Mouse (Mus musculus): ENCODE results near the gene Cep95. TPM values are rescaled to one million over a fixed set of nuclear protein-coding genes. Genes with fewer than 3 reads are reported as not detected.
A peak's percentile ranks its signal among the peaks of the same experiment; 100 is the strongest.

Cep95 gene
- total and polyA plus RNA-seq, 3 experiments, result 17.5 to 21.7 (median 19.3) TPM

GRCm38 (mm10) chr11:106762139-106762799 lies 26.8 kb upstream of the Cep95 start (continued):
- TF ChIP-seq JUN (IDR thresholded peaks at IDR 0.05; ENCODE audit: insufficient read depth, low read depth, low read length) (no peak), ZNF384 (IDR thresholded peaks at IDR 0.05; ENCODE audit: low read depth, low read length) (no peak), POLR2AphosphoS2 (IDR thresholded peaks at IDR 0.05; ENCODE audit: low read depth, low read length) (no peak; the same call in none of the 2 replicates), ZC3H11A (IDR thresholded peaks at IDR 0.05; ENCODE audit: low read depth, low read length) (no peak), TBP (conservative IDR thresholded peaks at IDR 0.05; ENCODE audit: low read depth, low read length) (peak; percentile 75), SMC3 (IDR thresholded peaks at IDR 0.05; ENCODE audit: low read depth, low read length) (peak; percentile 2; the same call in 1 of the 2 replicates), POLR2A (IDR thresholded peaks at IDR 0.05; ENCODE audit: low read depth, low read length) (peak; percentile 37), ELF1 (IDR thresholded peaks at IDR 0.05; ENCODE audit: low read depth, low read length) (no peak; the same call in none of the 2 replicates), KAT2A (IDR thresholded peaks at IDR 0.05; ENCODE audit: insufficient replicate concordance, low read length) (0 out of 2 replicates have a peak, but pooled peaks have one; percentile 66)

DNA sequence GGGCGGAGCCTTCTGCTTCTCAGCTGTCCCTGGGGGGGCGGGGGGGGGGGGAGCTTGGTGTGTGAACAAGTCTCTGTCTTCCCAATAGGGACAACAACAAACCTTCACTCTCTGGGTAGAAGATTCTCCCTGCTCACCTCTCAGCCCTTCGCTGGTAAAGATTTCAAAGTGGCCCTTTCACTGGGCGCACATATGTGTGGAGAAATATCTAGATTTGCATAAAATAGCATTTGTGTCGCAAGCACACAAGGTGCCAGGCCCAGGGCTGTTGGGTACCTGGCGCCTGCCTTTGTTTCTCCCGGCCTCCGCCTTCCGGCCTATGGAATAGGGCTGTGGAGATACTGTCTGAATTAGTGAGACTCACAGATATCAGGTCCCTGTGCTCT lies 26.3 kb upstream of the Cep95 start:
- H3K4me1 ChIP-seq (ENCODE audit: control insufficient read depth in 1 of 2, insufficient read depth in 2 of 2), result peaks cover 39 to 78% of the 10 kb centered on the region in 2 experiments
- peak overlapping the region; percentile 58 for H3K4me2 ChIP-seq (ENCODE audit: insufficient read depth, low read depth, poor library complexity, severe bottlenecking)
- H3K79me2 ChIP-seq (replicated peaks; ENCODE audit: control insufficient read depth, extremely low read depth, insufficient read depth, poor library complexity, severe bottlenecking), result no peaks in the 10 kb centered on the region
- H3K27ac ChIP-seq (ENCODE audit: insufficient read depth, low read depth), result peak overlapping the region; percentile 97
- dilution Hi-C loops (cut with MboI; ENCODE audit: extremely low pct_ligation_motif_present, extremely low pct_unique_long_range_greater_than_20kb, low sequenced_read_pairs) (no loop called here), in situ Hi-C loops (cut with MboI; ENCODE audit: low pct_ligation_motif_present, low pct_unique_long_range_greater_than_20kb, low sequenced_read_pairs) (loop anchor here (25.0 kb wide), 1 partner anchor 450 kb away; the partner anchor contains the start of genes Cd79b and Gh)
- no peak for DNase-seq (ENCODE audit: extremely low read depth)
- TF ChIP-seq UBTF (IDR thresholded peaks at IDR 0.05; ENCODE audit: low read depth, low read length) (peak; percentile 13; the same call in 1 of the 2 replicates), POLR2AphosphoS2 (IDR thresholded peaks at IDR 0.05; ENCODE audit: low read depth, low read length) (no peak), POLR2A (IDR thresholded peaks at IDR 0.05; ENCODE audit: low read depth, low read length) (0 out of 2 replicates have a peak, but pooled peaks have one; percentile 15), MAX (IDR thresholded peaks at IDR 0.05; ENCODE audit: low read length) (no peak), SIN3A (IDR thresholded peaks at IDR 0.05; ENCODE audit: low read length) (no peak), HCFC1 (IDR thresholded peaks at IDR 0.05; ENCODE audit: low read depth, low read length) (0 out of 2 replicates have a peak, but pooled peaks have one; percentile 3), ZNF384 (IDR thresholded peaks at IDR 0.05; ENCODE audit: low read depth, low read length) (no peak)
- H3K4me3 ChIP-seq (replicated peaks in 1 of 3; ENCODE audit: low read depth in 2 of 3, low read length in 2 of 3, poor library complexity in 1 of 3), result peak overlapping the region in 1 of 3 experiments; percentile 10
- H3K27me3 ChIP-seq (replicated peaks), result no peaks in the 10 kb centered on the region
- H3K9ac ChIP-seq (ENCODE audit: insufficient read depth, low read depth), result peak overlapping the region; percentile 47
- H3K36me3 ChIP-seq (replicated peaks in 1 of 2; ENCODE audit: control insufficient read depth in 1 of 2, insufficient read depth in 1 of 2, low read length in 1 of 2), result peaks cover 26 to 50% of the 10 kb centered on the region in 2 experiments
- peaks cover 4% of the 10 kb centered on the region for H3K9me3 ChIP-seq (replicated peaks; ENCODE audit: low read length)

- Histone ChIP-seq H3K4me2 (ENCODE audit: insufficient read depth, low read depth, poor library complexity, severe bottlenecking) (no peak overlapping the region), H3K27me3 (replicated peaks) (no peaks in the 10 kb centered on the region), H3K79me2 (replicated peaks; ENCODE audit: control insufficient read depth, extremely low read depth, insufficient read depth, poor library complexity, severe bottlenecking) (peaks cover 3% of the 10 kb centered on the region), H3K9ac (ENCODE audit: insufficient read depth, low read depth) (no peak overlapping the region), H3K36me3 (replicated peaks in 1 of 2; ENCODE audit: control insufficient read depth in 1 of 2, insufficient read depth in 1 of 2, low read length in 1 of 2) (peaks cover 51 to 72% of the 10 kb centered on the region in 2 experiments), H3K4me3 (replicated peaks in 1 of 3; ENCODE audit: low read depth in 2 of 3, low read length in 2 of 3, poor library complexity in 1 of 3) (no peak overlapping the region), H3K9me3 (replicated peaks; ENCODE audit: low read length) (peaks cover 12% of the 10 kb centered on the region), H3K4me1 (ENCODE audit: control insufficient read depth in 1 of 2, insufficient read depth in 2 of 2) (peaks cover 15 to 47% of the 10 kb centered on the region in 2 experiments), H3K27ac (ENCODE audit: insufficient read depth, low read depth) (no peak overlapping the region)
- DNase-seq (ENCODE audit: extremely low read depth), result no peak
- TF ChIP-seq IRF4 (IDR thresholded peaks at IDR 0.05; ENCODE audit: low read depth, low read length) (no peak), CTCF (conservative IDR thresholded peaks at IDR 0.05 in 1 of 2, IDR thresholded peaks at IDR 0.05 in 1 of 2; ENCODE audit: low read depth in 2 of 2, low read length in 2 of 2) (no peak), JUN (IDR thresholded peaks at IDR 0.05; ENCODE audit: insufficient read depth, low read depth, low read length) (peak; percentile 40; the same call in 1 of the 2 replicates), E2F4 (IDR thresholded peaks at IDR 0.05; ENCODE audit: insufficient replicate concordance, low read depth, low read length) (no peak), JUND (conservative IDR thresholded peaks at IDR 0.05; ENCODE audit: low read depth, low read length) (peak; percentile 65), GABPA (IDR thresholded peaks at IDR 0.05; ENCODE audit: insufficient replicate concordance, low read depth, low read length) (no peak), POLR2AphosphoS2 (IDR thresholded peaks at IDR 0.05; ENCODE audit: low read depth, low read length) (0 out of 2 replicates have a peak, but pooled peaks have one; percentile 25), EP300 (IDR thresholded peaks at IDR 0.05; ENCODE audit: low read length) (peak; percentile 57), ETS1 (conservative IDR thresholded peaks at IDR 0.05; ENCODE audit: low read depth, low read length) (no peak), SMC3 (IDR thresholded peaks at IDR 0.05; ENCODE audit: low read depth, low read length) (no peak), ZKSCAN1 (IDR thresholded peaks at IDR 0.05; ENCODE audit: borderline replicate concordance, low read depth, low read length) (no peak), NELFE (IDR thresholded peaks at IDR 0.05; ENCODE audit: low read depth, low read length) (no peak), ZNF384 (IDR thresholded peaks at IDR 0.05; ENCODE audit: low read depth, low read length) (no peak), SIN3A (IDR thresholded peaks at IDR 0.05; ENCODE audit: low read length) (no peak), ZMIZ1 (IDR thresholded peaks at IDR 0.05; ENCODE audit: low read depth, low read length) (no peak)
- in situ Hi-C loops (cut with MboI; ENCODE audit: low pct_ligation_motif_present, low pct_unique_long_range_greater_than_20kb, low sequenced_read_pairs) (loop anchor here (25.0 kb wide), 1 partner anchor 454 kb away; the partner anchor contains the start of genes Cd79b and Gh), dilution Hi-C loops (cut with MboI; ENCODE audit: extremely low pct_ligation_motif_present, extremely low pct_unique_long_range_greater_than_20kb, low sequenced_read_pairs) (no loop called here)
These were observed 22.4 kb upstream of the Cep95 start for GRCm38 (mm10) chr11:106766611-106767162.
